Mouse (Mus musculus): ENCODE measurements around the gene Rps15.
"Not testable (repeated sequence)": the region's sequence is repeated elsewhere in the genome, so short reads cannot be mapped to it uniquely, and the experiment has no call there.

Rps15 gene

DNA sequence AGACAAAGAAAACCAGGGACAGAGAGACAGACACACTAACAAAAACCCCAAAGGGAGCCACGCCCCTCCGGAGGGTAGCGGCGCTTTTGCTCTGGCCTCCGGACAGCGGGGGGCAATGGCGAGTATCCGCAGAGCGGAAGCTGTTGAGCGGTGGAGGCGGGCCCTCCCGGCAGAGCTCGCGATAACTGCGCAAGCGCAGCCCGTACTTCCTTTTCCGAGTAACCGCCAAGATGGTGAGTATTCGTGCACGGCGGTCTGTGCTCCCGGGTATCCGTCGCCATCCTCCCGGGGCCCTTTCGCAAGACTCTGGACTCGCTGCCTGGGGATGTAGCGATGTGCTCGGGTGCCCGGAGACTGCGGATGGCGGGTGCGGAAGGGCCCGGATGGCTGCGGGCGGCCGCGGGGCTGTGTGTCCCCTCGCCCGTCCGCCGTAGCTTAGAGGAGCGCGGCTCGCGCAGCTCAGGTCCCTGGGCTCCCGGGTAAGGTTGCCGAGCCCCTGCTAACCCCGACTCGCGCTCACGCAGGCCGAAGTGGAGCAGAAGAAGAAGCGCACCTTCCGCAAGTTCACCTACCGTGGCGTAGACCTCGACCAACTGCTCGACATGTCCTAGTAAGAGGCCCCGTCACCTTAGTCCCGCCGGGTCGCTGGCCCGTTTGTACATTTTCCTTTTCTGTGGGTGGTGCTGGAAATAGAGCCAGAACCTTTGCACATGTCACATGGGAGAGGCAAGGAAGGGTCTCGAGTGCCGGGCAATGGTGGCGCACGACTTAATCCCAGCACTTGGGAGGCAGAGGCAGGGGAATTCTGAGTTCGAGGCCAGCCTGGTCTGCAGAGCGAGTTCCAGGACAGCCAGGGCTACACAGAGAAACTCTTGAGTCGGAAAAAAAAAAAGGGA is at the start of gene Rps15:
Gene Rps15, plus strand, starts transcription at position 203 of the 896 bp plus-strand sequence.
- peak; percentile 90 for DNase-seq (ENCODE audit: low spot score)

DNA sequence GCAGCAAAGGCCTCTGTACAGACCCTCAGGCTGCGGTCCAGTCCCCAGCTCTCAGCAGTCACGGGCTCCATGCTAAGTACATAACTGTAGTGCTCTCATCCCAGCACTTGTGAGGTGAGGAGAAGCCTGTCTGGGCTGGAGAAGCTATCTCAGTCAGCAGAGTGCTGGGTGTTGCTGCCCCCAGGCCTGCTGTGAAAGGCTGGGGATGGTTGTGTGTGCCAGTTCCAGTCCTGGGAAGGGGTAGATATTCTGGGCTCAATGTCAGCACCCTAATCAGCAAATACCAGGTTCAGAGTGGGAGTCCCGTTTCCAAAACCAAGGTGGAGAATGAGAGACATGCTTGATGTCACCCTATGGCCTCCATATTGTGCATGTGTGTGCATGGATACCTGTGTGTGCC is 49.6 kb upstream of the Rps15 start:
- DNase-seq (ENCODE audit: low spot score), result no peak

DNA sequence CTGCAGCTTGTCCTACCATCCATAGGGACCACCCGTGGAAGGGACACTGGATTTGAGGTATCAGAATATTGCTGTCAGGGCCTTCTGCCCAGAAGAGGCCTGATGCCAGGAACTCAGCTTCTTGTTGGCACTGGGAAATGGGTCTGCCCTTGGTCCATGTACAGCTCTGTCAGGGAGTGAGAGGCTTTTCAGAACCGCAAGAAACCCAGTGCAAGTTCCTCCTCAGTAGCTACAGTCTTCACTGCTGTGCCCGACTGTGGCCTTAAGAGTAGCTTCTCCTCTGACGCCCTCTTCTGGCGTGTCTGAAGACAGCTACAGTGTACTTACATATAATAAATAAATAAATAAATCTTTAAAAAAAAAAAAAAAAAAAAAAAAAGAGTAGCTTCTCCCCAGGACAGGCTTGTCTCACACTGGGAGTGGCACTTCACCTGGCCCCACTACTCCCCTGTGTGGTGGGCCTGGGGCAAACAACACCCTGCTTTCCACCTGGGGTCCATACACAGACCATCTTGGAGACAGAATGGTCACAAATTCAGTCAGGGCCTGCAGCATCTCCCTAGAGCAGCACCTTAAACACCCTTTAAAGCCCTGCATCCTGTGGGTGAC is 47.4 kb upstream of the Rps15 start:
- peak; percentile 28 for DNase-seq (ENCODE audit: low spot score)

DNA sequence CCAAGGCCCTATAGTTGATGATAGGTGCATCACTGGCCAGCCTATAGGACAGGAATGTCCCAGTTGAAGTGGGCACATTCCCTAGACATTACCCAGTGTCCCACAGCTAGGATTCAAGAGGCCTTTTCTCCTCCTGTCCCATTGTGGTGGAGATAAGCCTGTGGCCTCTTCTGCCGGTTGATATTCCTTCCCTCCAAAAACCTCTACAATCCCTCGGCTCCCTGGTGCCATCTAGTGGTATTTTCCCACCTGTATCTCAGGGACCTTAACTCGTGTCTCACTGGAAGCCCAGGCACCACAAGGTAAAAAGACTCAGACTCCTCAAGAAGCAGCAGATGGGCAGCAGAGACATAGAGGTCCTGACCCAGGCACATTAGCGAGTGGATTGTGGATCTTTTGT is 46.7 kb upstream of the Rps15 start:
- peak; percentile 54 for DNase-seq (ENCODE audit: low spot score)

- no peak for DNase-seq (ENCODE audit: low spot score)
Measured at GRCm38 (mm10) chr10:80247849-80248248, 44.4 kb upstream of the Rps15 start.

GRCm38 (mm10) chr10:80248437-80248836 is 43.8 kb upstream of the Rps15 start:
- not testable (repeated sequence) for DNase-seq (ENCODE audit: low spot score)

DNA sequence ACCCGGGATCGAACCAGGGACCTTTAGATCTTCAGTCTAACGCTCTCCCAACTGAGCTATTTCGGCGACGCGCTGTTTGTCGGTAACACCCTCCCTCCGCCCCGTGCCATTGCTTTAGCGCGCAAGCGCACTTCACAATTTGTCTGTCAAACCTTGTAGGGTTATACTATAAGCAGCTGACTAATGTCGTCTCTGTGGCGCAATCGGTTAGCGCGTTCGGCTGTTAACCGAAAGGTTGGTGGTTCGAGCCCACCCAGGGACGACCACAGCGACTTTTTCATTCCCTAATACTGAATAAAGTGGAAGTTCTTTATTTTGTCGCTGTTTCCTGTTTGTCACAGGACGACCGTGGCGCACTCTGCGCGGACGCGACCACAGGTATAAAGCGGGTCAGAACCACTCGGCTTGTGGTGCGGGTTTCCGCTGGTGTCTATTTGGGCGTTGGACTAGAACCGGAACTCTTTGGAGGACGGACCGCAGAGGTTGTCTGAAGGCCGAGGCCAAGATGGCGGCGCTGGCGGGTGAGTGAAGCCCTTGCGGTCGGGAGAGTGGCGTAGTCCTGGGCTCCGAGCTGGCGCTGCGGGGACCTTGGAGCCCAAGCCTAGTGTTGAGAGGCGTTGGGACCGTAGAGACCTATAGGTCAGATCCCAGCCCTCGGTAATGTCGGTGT is 43.1 kb upstream of the Rps15 start, which contains the start of gene Ndufs7:
Gene Ndufs7, plus strand, starts transcription at position 151 of the 670 bp plus-strand sequence.
- DNase-seq (ENCODE audit: low spot score), result peak; percentile 87

- no peak for DNase-seq (ENCODE audit: low spot score)
Measured at GRCm38 (mm10) chr10:80250059-80250458, 42.2 kb upstream of the Rps15 start.

DNA sequence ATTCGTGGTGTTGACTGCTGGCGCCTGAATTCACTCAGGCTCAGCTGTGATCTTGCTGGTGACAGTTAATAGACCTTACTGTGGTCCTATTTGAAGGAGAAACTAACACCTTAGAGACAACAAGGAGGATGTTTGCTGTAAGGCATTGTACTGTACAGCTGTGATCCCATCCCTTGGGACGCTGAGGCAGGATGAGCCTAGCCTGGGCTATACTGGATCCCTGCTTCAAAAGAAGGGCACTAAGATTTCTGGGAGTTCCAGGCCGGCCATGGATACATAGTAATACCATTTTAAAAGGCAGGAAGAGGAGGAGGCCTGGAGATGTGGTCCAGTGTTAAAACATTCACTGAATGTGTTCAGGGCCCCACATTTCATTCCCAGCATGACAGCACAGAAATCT is 41.7 kb upstream of the Rps15 start:
- no peak for DNase-seq (ENCODE audit: low spot score)

- DNase-seq (ENCODE audit: low spot score), result no peak
Measured at GRCm38 (mm10) chr10:80252011-80252410, 40.2 kb upstream of the Rps15 start.

GRCm38 (mm10) chr10:80252493-80253274 is 39.6 kb upstream of the Rps15 start:
- DNase-seq (ENCODE audit: low spot score), result no peak

DNA sequence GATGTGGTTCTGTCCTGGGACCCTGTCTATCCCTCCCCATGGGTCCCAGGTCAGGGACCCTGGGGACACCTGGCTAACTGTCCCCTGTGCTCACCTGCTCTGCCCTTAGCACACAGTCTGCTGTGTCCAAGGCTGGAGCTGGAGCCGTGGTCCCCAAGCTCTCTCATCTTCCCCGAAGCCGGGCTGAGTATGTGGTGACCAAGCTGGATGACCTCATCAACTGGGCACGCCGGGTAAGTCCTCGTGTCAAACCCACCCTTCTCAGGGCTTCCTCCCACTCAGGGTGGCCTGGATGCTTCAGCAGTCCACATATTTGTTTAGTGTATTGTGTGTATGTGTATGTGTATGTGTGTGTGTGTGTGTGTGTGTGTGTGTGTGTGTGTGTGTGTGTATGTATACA is 38.7 kb upstream of the Rps15 start:
- no peak for DNase-seq (ENCODE audit: low spot score)

- no peak for DNase-seq (ENCODE audit: low spot score)
Measured at GRCm38 (mm10) chr10:80254331-80255297, 37.6 kb upstream of the Rps15 start.

DNA sequence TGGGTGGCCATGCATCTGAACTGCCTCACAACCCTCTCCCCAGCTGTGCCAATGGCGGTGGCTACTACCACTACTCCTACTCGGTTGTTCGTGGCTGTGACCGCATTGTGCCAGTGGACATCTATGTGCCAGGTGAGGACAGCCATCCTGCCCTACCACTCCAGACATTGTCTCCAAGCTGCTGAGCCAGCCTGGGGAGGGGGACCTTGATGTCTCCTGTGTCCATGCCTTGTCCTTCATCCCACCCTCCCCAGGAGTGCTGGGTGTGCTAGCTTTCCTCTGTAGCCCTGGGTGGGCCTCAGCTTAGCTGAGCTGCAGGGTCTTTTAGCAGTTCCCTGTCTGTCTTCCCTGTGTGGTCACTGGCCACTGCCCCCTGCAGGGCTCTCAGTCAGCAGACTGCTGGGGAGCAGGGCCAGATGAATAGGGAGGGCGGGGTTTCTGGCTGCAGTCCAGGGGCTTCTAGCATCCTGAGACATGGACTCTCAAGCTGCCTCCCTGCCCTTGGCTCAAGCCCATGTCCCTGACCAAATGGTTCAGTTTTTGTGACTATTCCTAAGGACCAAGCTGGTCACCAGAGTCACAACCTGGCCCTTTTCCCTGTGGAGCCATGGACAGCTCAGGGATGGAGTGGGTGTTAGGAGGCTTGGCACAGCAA is 36.2 kb upstream of the Rps15 start:
- DNase-seq (ENCODE audit: low spot score), result peak; percentile 52

GRCm38 (mm10) chr10:80257936-80258335 is 34.3 kb upstream of the Rps15 start:
- DNase-seq (ENCODE audit: low spot score), result no peak

GRCm38 (mm10) chr10:80258752-80259462 is 33.3 kb upstream of the Rps15 start:
- DNase-seq (ENCODE audit: low spot score), result no peak

- DNase-seq (ENCODE audit: low spot score), result no peak
Measured at GRCm38 (mm10) chr10:80259463-80259805, 32.8 kb upstream of the Rps15 start.

- DNase-seq (ENCODE audit: low spot score), result peak; percentile 81
Measured at GRCm38 (mm10) chr10:80259861-80260641, 32.2 kb upstream of the Rps15 start.
